ENCODE assay signal across 28 mouse cellular contexts in genomic region chr19:28561697-28562002, GRCm38 (mm10).
DNase-seq lines count a peak whose midpoint lies in the region; ATAC-seq lines count a peak whose summit lies in the region.
"Had no signal": no experiment of that assay in that cellular context is flagged by ENCODE, and none has a peak within 500 bp of the region (broad histone marks: within the 10 kb centered on the region; RNA-seq: fewer than 3 reads in every experiment).

No protein-coding gene starts in this region.

- H3K4me1 ChIP-seq in forebrain, embryonic 10.5 days: peaks cover 64% of the 10 kb centered on the region
- peaks cover 9% of the 10 kb centered on the region for H3K4me1 ChIP-seq in forebrain, embryonic 14.5 days (ENCODE audit: control insufficient read depth, insufficient read depth, low read length)
- H3K4me1 ChIP-seq in kidney, embryonic 14.5 days (ENCODE audit: control insufficient read depth, insufficient read depth, low read length): peaks cover 33% of the 10 kb centered on the region
- peaks cover 64% of the 10 kb centered on the region for H3K4me1 ChIP-seq in midbrain, embryonic 10.5 days
- H3K4me1 ChIP-seq in midbrain, embryonic 15.5 days: peaks cover 8% of the 10 kb centered on the region; the same call in 1 of the 2 replicates
- H3K4me1 ChIP-seq in liver, embryonic 12.5 days: no peaks in the 10 kb centered on the region

- no peak overlapping the region for H3K9ac ChIP-seq in forebrain, embryonic 14.5 days (ENCODE audit: low read length)
- no peak overlapping the region for H3K9ac ChIP-seq in kidney, embryonic 14.5 days (ENCODE audit: low read depth, low read length)
- H3K9ac ChIP-seq in midbrain, embryonic 15.5 days: no peak overlapping the region
- H3K9ac ChIP-seq in liver, embryonic 12.5 days: no peak overlapping the region
- H3K9ac ChIP-seq: forebrain, embryonic 12.5 days; hindbrain, embryonic 14.5 days; limb, embryonic 13.5 days; liver, postnatal 0 days had no signal

- peaks cover 62% of the 10 kb centered on the region for H3K27me3 ChIP-seq in forebrain, embryonic 10.5 days (ENCODE audit: poor library complexity, severe bottlenecking)
- H3K27me3 ChIP-seq in forebrain, embryonic 14.5 days (replicated peaks; ENCODE audit: control insufficient read depth, insufficient read depth, low read length): no peaks in the 10 kb centered on the region
- H3K27me3 ChIP-seq in kidney, embryonic 14.5 days (ENCODE audit: control insufficient read depth, insufficient read depth, low read length): no peaks in the 10 kb centered on the region
- no peaks in the 10 kb centered on the region; the same call in 1 of the 2 replicates for H3K27me3 ChIP-seq in midbrain, embryonic 10.5 days (ENCODE audit: low read depth, poor library complexity, severe bottlenecking)
- no peaks in the 10 kb centered on the region for H3K27me3 ChIP-seq in midbrain, embryonic 15.5 days (replicated peaks)
- no peaks in the 10 kb centered on the region for H3K27me3 ChIP-seq in liver, embryonic 12.5 days (replicated peaks)
- H3K27me3 ChIP-seq: CH12.LX; limb, embryonic 13.5 days; megakaryocyte, embryonic 14.5 days had no signal

- 0 out of 2 replicates have a peak overlapping the region, but pooled peaks have one; percentile 57 for H3K27ac ChIP-seq in forebrain, embryonic 10.5 days
- no peak overlapping the region for H3K27ac ChIP-seq in forebrain, embryonic 14.5 days (ENCODE audit: low read depth, low read length)
- H3K27ac ChIP-seq in kidney, embryonic 14.5 days (ENCODE audit: low read depth, low read length): peak overlapping the region; percentile 30; the same call in 1 of the 2 replicates
- peak overlapping the region; percentile 82 for H3K27ac ChIP-seq in midbrain, embryonic 10.5 days (replicated peaks)
- H3K27ac ChIP-seq in midbrain, embryonic 15.5 days: no peak overlapping the region
- no peak overlapping the region for H3K27ac ChIP-seq in liver, embryonic 12.5 days
- H3K27ac ChIP-seq: hindbrain, embryonic 14.5 days had no signal

- DNase-seq in forebrain, embryonic 10.5 days (ENCODE audit: extremely low spot score, low spot score): no peak
- DNase-seq in forebrain, embryonic 14.5 days (ENCODE audit: low spot score): no peak
- no peak for DNase-seq in kidney, postnatal 25 days
- no peak for DNase-seq in midbrain, embryonic 10.5 days (ENCODE audit: low spot score)
- no peak for DNase-seq in testis, postnatal 10 days (ENCODE audit: low spot score)
- DNase-seq: adrenal gland, adult 8-10 months; cerebellum, adult 2 months; cerebellum, postnatal 14 days; gastrocnemius, postnatal 14 days; heart, postnatal 36 days; liver, postnatal 0 days; midbrain, embryonic 14.5 days; right cerebral cortex, adult 18-20 months; spleen, adult 18-20 months; thymus, adult 18-20 months; thymus, postnatal 25 days had no signal

- no peaks in the 10 kb centered on the region for H3K9me3 ChIP-seq in forebrain, embryonic 10.5 days
- no peaks in the 10 kb centered on the region for H3K9me3 ChIP-seq in forebrain, embryonic 14.5 days (replicated peaks; ENCODE audit: control insufficient read depth, low read length)
- no peaks in the 10 kb centered on the region for H3K9me3 ChIP-seq in kidney, embryonic 14.5 days (ENCODE audit: control insufficient read depth, low read length)
- H3K9me3 ChIP-seq in midbrain, embryonic 10.5 days (replicated peaks): no peaks in the 10 kb centered on the region
- no peaks in the 10 kb centered on the region for H3K9me3 ChIP-seq in midbrain, embryonic 15.5 days
- no peaks in the 10 kb centered on the region for H3K9me3 ChIP-seq in liver, embryonic 12.5 days (replicated peaks)
- H3K9me3 ChIP-seq: forebrain, embryonic 12.5 days; G1E; limb, embryonic 13.5 days; megakaryocyte, embryonic 14.5 days had no signal

- no peak overlapping the region for H3K4me2 ChIP-seq in forebrain, embryonic 14.5 days (ENCODE audit: low read length)
- no peak overlapping the region for H3K4me2 ChIP-seq in kidney, embryonic 14.5 days (replicated peaks; ENCODE audit: low read depth, low read length)
- H3K4me2 ChIP-seq in midbrain, embryonic 15.5 days: no peak overlapping the region
- no peak overlapping the region for H3K4me2 ChIP-seq in liver, embryonic 12.5 days
- H3K4me2 ChIP-seq: forebrain, embryonic 12.5 days; heart, embryonic 11.5 days; hindbrain, embryonic 14.5 days; limb, embryonic 13.5 days; liver, embryonic 11.5 days had no signal

- ATAC-seq in forebrain, embryonic 14.5 days: no peak
- ATAC-seq in kidney, embryonic 14.5 days (ENCODE audit: low FRiP score, low TSS enrichment): no peak
- ATAC-seq in midbrain, embryonic 15.5 days (replicated peaks): no peak
- ATAC-seq in liver, embryonic 12.5 days: no peak
- ATAC-seq: liver, postnatal 0 days had no signal

- H3K4me3 ChIP-seq in forebrain, embryonic 10.5 days: no peak overlapping the region
- H3K4me3 ChIP-seq in forebrain, embryonic 14.5 days (ENCODE audit: low read depth, low read length): no peak overlapping the region
- H3K4me3 ChIP-seq in kidney, embryonic 14.5 days (ENCODE audit: low read length): no peak overlapping the region
- H3K4me3 ChIP-seq in midbrain, embryonic 10.5 days: no peak overlapping the region
- H3K4me3 ChIP-seq in midbrain, embryonic 15.5 days: no peak overlapping the region
- no peak overlapping the region for H3K4me3 ChIP-seq in liver, embryonic 12.5 days
- H3K4me3 ChIP-seq: erythroblast, embryonic 14.5 days; forebrain, embryonic 12.5 days; limb, embryonic 13.5 days; megakaryocyte, embryonic 14.5 days had no signal

- no peaks in the 10 kb centered on the region for H3K36me3 ChIP-seq in forebrain, embryonic 10.5 days (replicated peaks)
- H3K36me3 ChIP-seq in forebrain, embryonic 14.5 days (ENCODE audit: control insufficient read depth, insufficient read depth, low read length): no peaks in the 10 kb centered on the region
- H3K36me3 ChIP-seq in kidney, embryonic 14.5 days (ENCODE audit: control insufficient read depth, insufficient read depth, low read length): no peaks in the 10 kb centered on the region
- H3K36me3 ChIP-seq in midbrain, embryonic 10.5 days: no peaks in the 10 kb centered on the region
- H3K36me3 ChIP-seq in midbrain, embryonic 15.5 days (replicated peaks): no peaks in the 10 kb centered on the region
- H3K36me3 ChIP-seq in liver, embryonic 12.5 days: no peaks in the 10 kb centered on the region
- H3K36me3 ChIP-seq: forebrain, embryonic 12.5 days; G1E; limb, embryonic 13.5 days had no signal

Comparison
In these comparisons a context has a peak if more than half of its experiments do, and no peak if none do; other contexts are left out.
1. H3K27ac ChIP-seq: peak in forebrain, embryonic 10.5 days (single experiment), kidney, embryonic 14.5 days (single experiment) and midbrain, embryonic 10.5 days (single experiment); none in forebrain, embryonic 14.5 days (single experiment), midbrain, embryonic 15.5 days (single experiment) and liver, embryonic 12.5 days (single experiment).